Mouse (Mus musculus) mouse embryonic stem cell (cell line): Measurements from ENCODE around the gene Kcng4.

Experiments used
- in situ Hi-C, 2 experiments: fragments of 300-500 bp; cut with MboI; formaldehyde crosslinking; loops; 1 replicate in 1 of 2; 3 replicates in 1 of 2; pipeline ENCODE4 v1.14.3; 2019 to 2020; ENCODE audit warnings: low sequenced_read_pairs in 2 of 2, low pct_unique_long_range_greater_than_20kb in 1 of 2, mixed read lengths in 1 of 2; ENCODE audit not compliant: unreplicated experiment in 1 of 2

Kcng4 gene

GRCm38 (mm10) chr8:119579096-119579495 is 56.4 kb downstream of the Kcng4 start:
- in situ Hi-C loops: no loop called here

- in situ Hi-C loops: no loop called here
These were observed 60.1 kb downstream of the Kcng4 start for GRCm38 (mm10) chr8:119575366-119575726.

- in situ Hi-C loops: no loop called here
These were observed 60.8 kb downstream of the Kcng4 start, which contains the start of the genes Hsdl1 and Dnaaf1 for GRCm38 (mm10) chr8:119574437-119575365. Gene Hsdl1, minus strand, starts transcription at chr8:119575183. Gene Dnaaf1, plus strand, starts transcription at chr8:119575235.
